ENCODE assay signal across 32 mouse cellular contexts in the genomic region with DNA sequence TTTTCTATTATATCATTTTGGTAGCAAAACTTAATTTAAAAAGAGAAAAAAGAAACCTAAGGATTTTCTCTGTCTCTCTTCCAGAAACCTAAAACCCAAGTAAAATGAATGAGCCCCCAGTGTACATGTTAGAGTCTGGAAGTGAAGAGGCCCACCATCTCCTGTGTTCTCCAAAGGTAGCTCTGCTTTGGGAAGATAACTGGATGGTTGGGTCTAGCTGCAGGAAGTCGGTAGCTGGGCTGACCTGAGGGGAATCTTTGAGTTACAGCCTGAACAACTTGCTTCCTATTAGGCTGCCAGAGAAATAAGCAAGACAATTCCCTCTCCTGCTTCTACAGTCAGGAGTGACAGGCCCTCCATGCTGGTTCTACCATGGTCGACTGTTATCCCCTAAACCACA. TPM values are rescaled to one million over a fixed set of nuclear protein-coding genes. Genes with fewer than 3 reads are reported as not detected.
A peak's percentile ranks its signal among the peaks of the same experiment; 100 is the strongest.
DNase-seq lines count a peak whose midpoint lies in the region; ATAC-seq and TF ChIP-seq lines count a peak whose summit lies in the region.
"Had no signal": no experiment of that assay in that cellular context is flagged by ENCODE, and none has a peak within 500 bp of the region (broad histone marks: within the 10 kb centered on the region; RNA-seq: fewer than 3 reads in every experiment).

No protein-coding gene starts in this region.

- no peaks in the 10 kb centered on the region for H3K4me1 ChIP-seq in stomach, embryonic 14.5 days (ENCODE audit: control insufficient read depth, insufficient read depth, low read length)
- no peaks in the 10 kb centered on the region for H3K4me1 ChIP-seq in stomach, postnatal 0 days (replicated peaks; ENCODE audit: control insufficient read depth, insufficient read depth)
- H3K4me1 ChIP-seq in liver, embryonic 14.5 days (replicated peaks; ENCODE audit: control insufficient read depth in 2 of 2, insufficient read depth in 2 of 2, low read length in 1 of 2) = peaks cover 24 to 34% of the 10 kb centered on the region in 2 experiments
- H3K4me1 ChIP-seq: embryonic facial prominence, embryonic 12.5 days; forebrain, embryonic 12.5 days; heart, embryonic 12.5 days; hindbrain, embryonic 10.5 days; hindbrain, embryonic 15.5 days; limb, embryonic 10.5 days; limb, embryonic 15.5 days; lung, embryonic 15.5 days; midbrain, embryonic 12.5 days; neural tube, embryonic 12.5 days had no signal

- ATAC-seq in stomach, embryonic 14.5 days (ENCODE audit: insufficient number of reproducible peaks, insufficient read depth, low FRiP score, low read depth) = peak; percentile 65; the same call in 1 of the 2 replicates
- no peak for ATAC-seq in stomach, postnatal 0 days (ENCODE audit: low FRiP score, low TSS enrichment)
- peak; percentile 64 for ATAC-seq in erythroid progenitor cell, adult 5-6 weeks (replicated peaks; ENCODE audit: low FRiP score, poor library complexity, severe bottlenecking)
- peak; percentile 78 for ATAC-seq in liver, embryonic 14.5 days (ENCODE audit: insufficient read depth)
- ATAC-seq: forebrain, postnatal 0 days; inflammation-experienced regulatory T-cells, adult 6 months had no signal

- H3K9me3 ChIP-seq in stomach, embryonic 14.5 days (ENCODE audit: control insufficient read depth, low read depth, low read length) = no peaks in the 10 kb centered on the region
- H3K9me3 ChIP-seq in stomach, postnatal 0 days (ENCODE audit: control insufficient read depth, low read length) = no peaks in the 10 kb centered on the region
- H3K9me3 ChIP-seq in liver, embryonic 14.5 days (ENCODE audit: control insufficient read depth, low read length) = no peaks in the 10 kb centered on the region
- H3K9me3 ChIP-seq: embryonic facial prominence, embryonic 12.5 days; forebrain, embryonic 12.5 days; G1E; heart, embryonic 12.5 days; hindbrain, embryonic 10.5 days; hindbrain, embryonic 15.5 days; limb, embryonic 10.5 days; limb, embryonic 15.5 days; lung, embryonic 15.5 days; megakaryocyte, embryonic 14.5 days; midbrain, embryonic 12.5 days; neural tube, embryonic 12.5 days had no signal

- H3K36me3 ChIP-seq in stomach, embryonic 14.5 days (ENCODE audit: control insufficient read depth, insufficient read depth, low read length) = no peaks in the 10 kb centered on the region
- no peaks in the 10 kb centered on the region for H3K36me3 ChIP-seq in stomach, postnatal 0 days (ENCODE audit: control insufficient read depth, insufficient read depth, low read length)
- no peaks in the 10 kb centered on the region for H3K36me3 ChIP-seq in liver, embryonic 14.5 days (replicated peaks; ENCODE audit: control insufficient read depth, insufficient read depth, low read depth)
- H3K36me3 ChIP-seq: embryonic facial prominence, embryonic 12.5 days; forebrain, embryonic 12.5 days; heart, embryonic 12.5 days; hindbrain, embryonic 10.5 days; hindbrain, embryonic 15.5 days; limb, embryonic 10.5 days; limb, embryonic 15.5 days; lung, embryonic 15.5 days; midbrain, embryonic 12.5 days; neural tube, embryonic 12.5 days had no signal

- DNase-seq in stomach, postnatal 0 days (ENCODE audit: low spot score) = no peak
- DNase-seq in liver, embryonic 14.5 days (ENCODE audit: low read depth in 3 of 3, low spot score in 3 of 3) = peak; percentile 63 to 73 (median 65)
- no peak for DNase-seq in kidney, postnatal 14 days
- DNase-seq in adrenal gland, postnatal 10 days = no peak
- DNase-seq in cerebellum, postnatal 25 days = no peak
- no peak for DNase-seq in kidney, adult 9 months
- DNase-seq: adrenal gland, postnatal 25 days; cerebellum, adult 8-10 months; embryo, embryonic 11 days; forebrain, postnatal 0 days; gastrocnemius, postnatal 25 days; heart, adult 11 months; kidney, adult 11 months; layer of hippocampus, adult 9-11 months; lung, postnatal 36 days; right cerebral cortex, postnatal 4 days had no signal

- no peak overlapping the region for H3K4me3 ChIP-seq in stomach, embryonic 14.5 days (ENCODE audit: low read depth, low read length)
- no peak overlapping the region for H3K4me3 ChIP-seq in stomach, postnatal 0 days (ENCODE audit: low read depth, low read length)
- peak overlapping the region in 1 of 2 experiments; percentile 31; a peak in 1 of 4 replicates for H3K4me3 ChIP-seq in liver, embryonic 14.5 days (ENCODE audit: insufficient read depth in 1 of 2, low read depth in 2 of 2, low read length in 2 of 2)
- H3K4me3 ChIP-seq: embryonic facial prominence, embryonic 12.5 days; forebrain, embryonic 12.5 days; heart, embryonic 12.5 days; hindbrain, embryonic 10.5 days; hindbrain, embryonic 15.5 days; limb, embryonic 10.5 days; limb, embryonic 15.5 days; lung, embryonic 15.5 days; megakaryocyte, embryonic 14.5 days; midbrain, embryonic 12.5 days; myocyte; neural tube, embryonic 12.5 days had no signal

- no peak for TF ChIP-seq EP300 in stomach, postnatal 0 days (optimal IDR thresholded peaks at IDR 0.05)
- peak; percentile 67 for TF ChIP-seq EP300 in liver, embryonic 14.5 days (IDR thresholded peaks at IDR 0.05; ENCODE audit: low read depth)

- no peak overlapping the region for H3K27ac ChIP-seq in stomach, embryonic 14.5 days (ENCODE audit: low read length)
- no peak overlapping the region for H3K27ac ChIP-seq in stomach, postnatal 0 days (replicated peaks)
- peak overlapping the region; percentile 95 for H3K27ac ChIP-seq in liver, embryonic 14.5 days
- H3K27ac ChIP-seq: embryonic facial prominence, embryonic 12.5 days; forebrain, embryonic 12.5 days; hindbrain, embryonic 10.5 days; hindbrain, embryonic 15.5 days; limb, embryonic 10.5 days; limb, embryonic 15.5 days; lung, embryonic 15.5 days; midbrain, embryonic 12.5 days; neural tube, embryonic 12.5 days had no signal

- H3K27me3 ChIP-seq in stomach, embryonic 14.5 days (ENCODE audit: control insufficient read depth, insufficient read depth, low read length) = no peaks in the 10 kb centered on the region
- no peaks in the 10 kb centered on the region for H3K27me3 ChIP-seq in stomach, postnatal 0 days (ENCODE audit: control insufficient read depth, insufficient read depth, low read length)
- no peaks in the 10 kb centered on the region for H3K27me3 ChIP-seq in liver, embryonic 14.5 days (ENCODE audit: control insufficient read depth, insufficient read depth, low read length)
- H3K27me3 ChIP-seq: embryonic facial prominence, embryonic 12.5 days; forebrain, embryonic 12.5 days; heart, embryonic 12.5 days; hindbrain, embryonic 15.5 days; limb, embryonic 15.5 days; lung, embryonic 15.5 days; megakaryocyte, embryonic 14.5 days; midbrain, embryonic 12.5 days; neural tube, embryonic 12.5 days had no signal

- no peak for TF ChIP-seq CTCF in stomach, postnatal 0 days (IDR thresholded peaks at IDR 0.05; ENCODE audit: low read depth)
- no peak for TF ChIP-seq CTCF in liver, embryonic 14.5 days (IDR thresholded peaks at IDR 0.05; ENCODE audit: low read depth)

- no peak overlapping the region for H3K9ac ChIP-seq in stomach, embryonic 14.5 days (replicated peaks; ENCODE audit: low read depth, low read length)
- no peak overlapping the region for H3K9ac ChIP-seq in stomach, postnatal 0 days (ENCODE audit: low read length)
- H3K9ac ChIP-seq in liver, embryonic 14.5 days (replicated peaks) = peak overlapping the region; percentile 59
- H3K9ac ChIP-seq: embryonic facial prominence, embryonic 12.5 days; forebrain, embryonic 12.5 days; forebrain, postnatal 0 days; heart, embryonic 12.5 days; hindbrain, embryonic 15.5 days; limb, embryonic 15.5 days; lung, embryonic 15.5 days; midbrain, embryonic 12.5 days; neural tube, embryonic 12.5 days had no signal

- no peak overlapping the region for H3K4me2 ChIP-seq in stomach, embryonic 14.5 days (replicated peaks; ENCODE audit: low read depth, low read length)
- H3K4me2 ChIP-seq in stomach, postnatal 0 days (replicated peaks; ENCODE audit: low read depth) = no peak overlapping the region
- H3K4me2 ChIP-seq in liver, embryonic 14.5 days (ENCODE audit: low read depth) = peak overlapping the region; percentile 60
- H3K4me2 ChIP-seq: embryonic facial prominence, embryonic 12.5 days; forebrain, embryonic 12.5 days; heart, embryonic 12.5 days; hindbrain, embryonic 15.5 days; limb, embryonic 15.5 days; lung, embryonic 15.5 days; midbrain, embryonic 12.5 days; neural tube, embryonic 12.5 days had no signal

- WGBS in stomach, embryonic 14.5 days = 58% methylated on average over 2 of the region's 2 CpGs
- WGBS in stomach, postnatal 0 days = 61% methylated on average over 2 of the region's 2 CpGs
- WGBS in liver, embryonic 14.5 days (ENCODE audit: insufficient replicate concordance) = 12% methylated on average over 2 of the region's 2 CpGs

RNA-seq across cellular contexts. Expression of a gene that starts 26.4 kb away (rescaled TPM):
- polyA plus RNA-seq in stomach, embryonic 14.5 days (2014; fragmentation: Nextera tagmentation; extraction: Ambion mirVana) = 3.7 and 4.0 TPM in 2 replicates
- 4.3 and 4.9 TPM in 2 replicates for polyA plus RNA-seq in stomach, postnatal 0 days (2015; fragmentation: Nextera tagmentation; extraction: Ambion mirVana)
- total RNA-seq in erythroid progenitor cell, adult 5-6 weeks (2015; ENCODE audit: low replicate concordance) = 24.3 and 37.1 TPM in 2 replicates
- 28.7 and 38.0 TPM in 2 replicates for total RNA-seq in erythroid progenitor cell, adult 5-6 weeks (2017; ENCODE audit: low replicate concordance)
- 0.83 and 1.5 TPM in 2 replicates for polyA plus RNA-seq in liver, embryonic 14.5 days (2012; rRNA removed)
- polyA plus RNA-seq in liver, embryonic 14.5 days (2014; fragmentation: Nextera tagmentation; extraction: Ambion mirVana) = 2.9 and 4.0 TPM in 2 replicates
- 1 to 10 TPM; 5.8 to 8.1 TPM for total RNA-seq in adrenal gland, postnatal 10 days (2021)

RNA-seq across cellular contexts. Expression of a gene that starts 44.4 kb away (rescaled TPM):
- polyA plus RNA-seq in stomach, embryonic 14.5 days (2014; fragmentation: Nextera tagmentation; extraction: Ambion mirVana) = 5.9 and 7.2 TPM in 2 replicates
- 5.1 and 5.3 TPM in 2 replicates for polyA plus RNA-seq in stomach, postnatal 0 days (2015; fragmentation: Nextera tagmentation; extraction: Ambion mirVana)
- 14.7 and 19.8 TPM in 2 replicates for total RNA-seq in erythroid progenitor cell, adult 5-6 weeks (2015; ENCODE audit: low replicate concordance)
- 3.5 and 6.9 TPM in 2 replicates for total RNA-seq in erythroid progenitor cell, adult 5-6 weeks (2017; ENCODE audit: low replicate concordance)
- polyA plus RNA-seq in liver, embryonic 14.5 days (2012; rRNA removed) = 1.8 and 2.8 TPM in 2 replicates
- polyA plus RNA-seq in liver, embryonic 14.5 days (2014; fragmentation: Nextera tagmentation; extraction: Ambion mirVana) = 1.9 and 2.1 TPM in 2 replicates
- 1 to 10 TPM; 1.1 to 2.8 TPM for total RNA-seq in adrenal gland, postnatal 10 days (2021)

RNA-seq across cellular contexts. Expression of a gene that starts 45.8 kb away (rescaled TPM):
- 21.8 and 25.8 TPM in 2 replicates for polyA plus RNA-seq in stomach, embryonic 14.5 days (2014; fragmentation: Nextera tagmentation; extraction: Ambion mirVana)
- 2.3 and 4.0 TPM in 2 replicates for polyA plus RNA-seq in stomach, postnatal 0 days (2015; fragmentation: Nextera tagmentation; extraction: Ambion mirVana)
- total RNA-seq in erythroid progenitor cell, adult 5-6 weeks (2015; ENCODE audit: low replicate concordance) = 2.2 and 16.3 TPM in 2 replicates
- 4.8 and 11.0 TPM in 2 replicates for total RNA-seq in erythroid progenitor cell, adult 5-6 weeks (2017; ENCODE audit: low replicate concordance)
- 0.10 and 0.12 TPM in 2 replicates for polyA plus RNA-seq in liver, embryonic 14.5 days (2012; rRNA removed)
- 0.17 TPM in 1 of 2 replicates, not detected in the other for polyA plus RNA-seq in liver, embryonic 14.5 days (2014; fragmentation: Nextera tagmentation; extraction: Ambion mirVana)
- total RNA-seq in adrenal gland, postnatal 10 days (2021) = 10 to 100 TPM; 10.6 to 11.8 TPM
- total RNA-seq: G1E had no signal
- polyA plus RNA-seq: G1E had no signal

Comparison
In these comparisons a context has a peak if more than half of its experiments do, and no peak if none do; other contexts are left out.
1. DNase-seq: peak in liver, embryonic 14.5 days (3 of 3); none in stomach, postnatal 0 days (single experiment), kidney, postnatal 14 days (single experiment), adrenal gland, postnatal 10 days (single experiment), cerebellum, postnatal 25 days (0 of 2) and kidney, adult 9 months (single experiment).